Mouse (Mus musculus): Measurements from ENCODE around the gene Ift22. TPM values are rescaled to one million over a fixed set of nuclear protein-coding genes. Genes with fewer than 3 reads are reported as not detected.

Ift22 gene
- polyA plus RNA-seq, 1 experiment from 2014 or later, result 142 TPM

DNA sequence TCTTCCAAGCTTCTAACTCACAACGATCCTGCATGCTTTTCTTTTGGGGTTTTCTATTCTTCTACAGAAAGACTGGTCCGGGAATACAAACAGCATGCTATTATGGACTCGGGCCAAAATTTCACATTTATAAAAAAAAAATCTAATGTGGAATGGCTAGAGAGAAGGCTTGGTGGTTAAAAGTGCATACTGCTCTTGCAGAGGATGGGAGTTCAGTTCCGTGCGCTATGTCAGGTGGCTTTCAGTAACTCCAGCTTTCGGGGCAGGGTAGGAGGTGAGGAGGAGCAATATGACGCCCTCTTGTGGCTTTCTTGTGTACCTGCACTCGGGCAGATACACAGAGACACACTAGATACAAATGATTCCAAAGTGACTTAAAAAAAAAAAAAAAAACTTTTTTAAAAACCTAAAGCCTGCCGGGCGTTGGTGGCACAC lies 12.4 kb upstream of the Ift22 start:
- H3K27ac ChIP-seq (ENCODE audit: low read depth, low read length), result no peak overlapping the region
- no peak overlapping the region for H3K4me3 ChIP-seq (ENCODE audit: low read length)
- no peak overlapping the region for H3K4me2 ChIP-seq (ENCODE audit: low read length)
- no peaks in the 10 kb centered on the region for H3K9me3 ChIP-seq (ENCODE audit: control insufficient read depth, low read length)
- H3K27me3 ChIP-seq (replicated peaks; ENCODE audit: control insufficient read depth, insufficient read depth, low read length), result no peaks in the 10 kb centered on the region
- ATAC-seq, result no peak
- H3K4me1 ChIP-seq (ENCODE audit: control insufficient read depth, insufficient read depth, low read depth, low read length), result no peaks in the 10 kb centered on the region
- no peaks in the 10 kb centered on the region for H3K36me3 ChIP-seq (ENCODE audit: control insufficient read depth, insufficient read depth, low read length)
- WGBS, result 56% methylated on average over 10 of the region's 10 CpGs
- H3K9ac ChIP-seq (ENCODE audit: low read depth, low read length), result no peak overlapping the region

GRCm38 (mm10) chr5:136904621-136905020 lies 3.3 kb upstream of the Ift22 start:
- H3K27me3 ChIP-seq (replicated peaks; ENCODE audit: control insufficient read depth, insufficient read depth, low read length), result no peaks in the 10 kb centered on the region
- WGBS, result 58% methylated on average over 3 of the region's 3 CpGs
- H3K36me3 ChIP-seq (ENCODE audit: control insufficient read depth, insufficient read depth, low read length), result no peaks in the 10 kb centered on the region
- no peak overlapping the region for H3K27ac ChIP-seq (ENCODE audit: low read depth, low read length)
- no peak overlapping the region for H3K4me2 ChIP-seq (ENCODE audit: low read length)
- peaks cover 12% of the 10 kb centered on the region for H3K4me1 ChIP-seq (ENCODE audit: control insufficient read depth, insufficient read depth, low read depth, low read length)
- no peak overlapping the region for H3K4me3 ChIP-seq (ENCODE audit: low read length)
- H3K9ac ChIP-seq (ENCODE audit: low read depth, low read length), result no peak overlapping the region
- H3K9me3 ChIP-seq (ENCODE audit: control insufficient read depth, low read length), result no peaks in the 10 kb centered on the region
- no peak for ATAC-seq

DNA sequence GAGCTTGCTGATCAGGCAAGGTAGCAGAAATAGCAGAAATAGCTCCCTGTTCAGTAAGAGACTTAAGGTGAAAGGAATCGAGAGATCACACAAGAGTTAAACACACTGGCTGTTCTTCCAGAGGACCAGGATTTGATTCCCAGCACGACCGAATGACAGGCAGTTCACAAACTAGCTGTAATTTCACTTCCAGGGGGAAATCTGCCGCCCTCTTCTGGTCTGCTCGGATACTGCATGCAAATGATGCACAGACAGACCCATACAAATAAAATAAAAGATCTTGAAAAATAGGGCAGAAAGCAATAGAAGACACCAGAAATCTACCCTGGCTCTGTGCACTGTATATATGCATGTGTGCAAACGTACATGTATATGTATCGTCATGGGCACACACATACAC lies 2.3 kb upstream of the Ift22 start:
- Histone ChIP-seq H3K9ac (ENCODE audit: low read depth, low read length) (no peak overlapping the region), H3K4me2 (ENCODE audit: low read length) (no peak overlapping the region), H3K4me3 (ENCODE audit: low read length) (no peak overlapping the region), H3K4me1 (ENCODE audit: control insufficient read depth, insufficient read depth, low read depth, low read length) (peaks cover 12% of the 10 kb centered on the region), H3K36me3 (ENCODE audit: control insufficient read depth, insufficient read depth, low read length) (no peaks in the 10 kb centered on the region), H3K27me3 (replicated peaks; ENCODE audit: control insufficient read depth, insufficient read depth, low read length) (no peaks in the 10 kb centered on the region), H3K27ac (ENCODE audit: low read depth, low read length) (no peak overlapping the region), H3K9me3 (ENCODE audit: control insufficient read depth, low read length) (no peaks in the 10 kb centered on the region)
- no peak for ATAC-seq
- 54% methylated on average over 7 of the region's 7 CpGs for WGBS

DNA sequence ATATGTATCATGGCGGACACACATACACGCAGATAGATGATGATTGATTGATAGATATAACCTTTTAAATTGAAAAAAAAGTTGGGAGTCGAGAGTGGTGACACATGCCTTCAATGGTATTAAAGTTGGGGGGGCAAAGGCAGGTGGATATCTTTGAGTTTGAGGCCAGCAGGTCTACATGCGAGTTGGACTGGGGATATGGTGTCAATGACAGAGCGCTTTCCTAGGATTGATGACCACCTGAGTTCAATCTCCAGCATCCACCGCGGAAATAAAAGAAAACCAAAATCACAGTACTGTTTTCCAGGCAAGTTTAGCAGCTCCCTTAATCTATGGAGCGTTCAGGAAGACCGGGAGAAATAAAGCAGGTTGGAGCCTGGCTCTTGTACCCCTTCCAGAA lies 363 bp upstream of the Ift22 start:
- Histone ChIP-seq H3K36me3 (ENCODE audit: control insufficient read depth, insufficient read depth, low read length) (peaks cover 10% of the 10 kb centered on the region), H3K4me3 (ENCODE audit: low read length) (peak overlapping the region; percentile 82), H3K9me3 (ENCODE audit: control insufficient read depth, low read length) (no peaks in the 10 kb centered on the region), H3K27ac (ENCODE audit: low read depth, low read length) (peak overlapping the region; percentile 66), H3K4me2 (ENCODE audit: low read length) (peak overlapping the region; percentile 68), H3K9ac (ENCODE audit: low read depth, low read length) (peak overlapping the region; percentile 65), H3K4me1 (ENCODE audit: control insufficient read depth, insufficient read depth, low read depth, low read length) (peaks cover 12% of the 10 kb centered on the region), H3K27me3 (replicated peaks; ENCODE audit: control insufficient read depth, insufficient read depth, low read length) (no peaks in the 10 kb centered on the region)
- ATAC-seq, result peak; percentile 1; the same call in 1 of the 2 replicates
- WGBS, result 41% methylated on average over 9 of the region's 9 CpGs

DNA sequence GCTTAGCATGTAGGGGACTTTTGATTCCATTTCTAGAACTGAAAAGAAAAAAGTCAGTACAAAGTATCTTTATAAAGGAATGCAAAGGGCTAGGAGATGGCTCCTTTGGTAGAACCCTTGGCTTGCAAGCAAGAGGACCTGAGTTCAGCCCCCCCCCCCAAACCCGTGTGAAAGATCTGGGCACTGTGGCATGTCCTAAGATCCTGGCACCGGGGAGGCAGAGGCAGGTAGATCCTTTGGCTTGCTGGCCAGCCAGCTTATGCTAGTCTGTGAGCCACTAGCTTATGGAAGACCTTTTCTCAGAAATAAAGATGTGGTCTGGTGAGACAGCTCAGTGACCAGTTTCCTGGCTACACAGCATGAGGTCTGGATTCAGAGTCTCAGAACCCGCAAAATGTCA lies 6.2 kb downstream of the Ift22 start:
- Histone ChIP-seq H3K9ac (ENCODE audit: low read depth, low read length) (no peak overlapping the region), H3K27me3 (replicated peaks; ENCODE audit: control insufficient read depth, insufficient read depth, low read length) (no peaks in the 10 kb centered on the region), H3K36me3 (ENCODE audit: control insufficient read depth, insufficient read depth, low read length) (peaks cover 22% of the 10 kb centered on the region), H3K4me1 (ENCODE audit: control insufficient read depth, insufficient read depth, low read depth, low read length) (peaks cover 2% of the 10 kb centered on the region), H3K27ac (ENCODE audit: low read depth, low read length) (no peak overlapping the region), H3K4me3 (ENCODE audit: low read length) (no peak overlapping the region), H3K4me2 (ENCODE audit: low read length) (no peak overlapping the region), H3K9me3 (ENCODE audit: control insufficient read depth, low read length) (no peaks in the 10 kb centered on the region)
- 90% methylated on average over 3 of the region's 3 CpGs for WGBS
- ATAC-seq, result no peak

DNA sequence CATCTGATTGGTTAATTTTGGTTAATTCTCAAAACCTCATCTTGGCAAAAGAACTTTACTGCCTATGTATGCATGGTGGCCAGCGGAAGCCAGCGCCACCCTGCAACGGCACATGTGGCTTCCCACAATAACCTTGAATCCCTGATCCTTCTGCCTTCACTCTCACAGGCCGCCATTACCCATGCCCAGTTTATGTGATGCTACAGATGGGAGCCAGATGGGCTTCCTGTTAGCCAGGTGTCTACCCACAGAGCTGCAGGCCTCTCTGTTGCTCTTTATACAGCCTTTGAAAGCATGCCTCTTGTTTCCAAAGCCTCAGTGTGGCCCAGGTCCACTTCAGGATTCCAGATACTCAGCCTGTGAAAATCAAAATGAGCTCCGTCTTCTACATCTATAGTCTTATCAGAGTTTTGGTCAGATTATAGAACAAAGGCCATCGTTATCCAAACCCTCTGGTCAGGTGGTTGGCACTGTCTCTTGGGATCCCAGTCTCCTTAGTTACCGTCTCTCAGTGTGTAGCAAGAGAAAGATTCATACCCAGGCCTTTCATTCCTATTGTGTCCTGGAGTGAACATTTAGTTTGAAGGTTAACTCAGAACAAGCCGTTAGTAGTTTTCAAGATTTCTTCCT lies 9.8 kb downstream of the Ift22 start:
- H3K9ac ChIP-seq (ENCODE audit: low read depth, low read length), result no peak overlapping the region
- H3K36me3 ChIP-seq (ENCODE audit: control insufficient read depth, insufficient read depth, low read length), result peaks cover 11% of the 10 kb centered on the region
- no peak overlapping the region for H3K27ac ChIP-seq (ENCODE audit: low read depth, low read length)
- H3K27me3 ChIP-seq (replicated peaks; ENCODE audit: control insufficient read depth, insufficient read depth, low read length), result no peaks in the 10 kb centered on the region
- no peak overlapping the region for H3K4me2 ChIP-seq (ENCODE audit: low read length)
- ATAC-seq, result no peak
- H3K4me3 ChIP-seq (ENCODE audit: low read length), result no peak overlapping the region
- no peaks in the 10 kb centered on the region for H3K4me1 ChIP-seq (ENCODE audit: control insufficient read depth, insufficient read depth, low read depth, low read length)
- no peaks in the 10 kb centered on the region for H3K9me3 ChIP-seq (ENCODE audit: control insufficient read depth, low read length)
- WGBS, result 95% methylated on average over 8 of the region's 8 CpGs

GRCm38 (mm10) chr5:136918655-136919472 lies 10.9 kb downstream of the Ift22 start:
- Histone ChIP-seq H3K27ac (ENCODE audit: low read depth, low read length) (peak overlapping the region; percentile 78), H3K36me3 (ENCODE audit: control insufficient read depth, insufficient read depth, low read length) (no peaks in the 10 kb centered on the region; the same call in 1 of the 2 replicates), H3K9me3 (ENCODE audit: control insufficient read depth, low read length) (no peaks in the 10 kb centered on the region), H3K4me2 (ENCODE audit: low read length) (peak overlapping the region; percentile 79), H3K4me3 (ENCODE audit: low read length) (peak overlapping the region; percentile 69), H3K9ac (ENCODE audit: low read depth, low read length) (peak overlapping the region; percentile 74), H3K4me1 (ENCODE audit: control insufficient read depth, insufficient read depth, low read depth, low read length) (no peaks in the 10 kb centered on the region), H3K27me3 (replicated peaks; ENCODE audit: control insufficient read depth, insufficient read depth, low read length) (no peaks in the 10 kb centered on the region)
- WGBS, result 4% methylated on average over 36 of the region's 38 CpGs
- ATAC-seq, result peak; percentile 94

GRCm38 (mm10) chr5:136919546-136920301 lies 11.8 kb downstream of the Ift22 start:
- H3K9ac ChIP-seq (ENCODE audit: low read depth, low read length), result peak overlapping the region; percentile 74
- no peaks in the 10 kb centered on the region for H3K36me3 ChIP-seq (ENCODE audit: control insufficient read depth, insufficient read depth, low read length)
- H3K27me3 ChIP-seq (replicated peaks; ENCODE audit: control insufficient read depth, insufficient read depth, low read length), result no peaks in the 10 kb centered on the region
- no peak overlapping the region; the same call in 1 of the 2 replicates for H3K27ac ChIP-seq (ENCODE audit: low read depth, low read length)
- peak; percentile 12; the same call in 1 of the 2 replicates for ATAC-seq
- no peaks in the 10 kb centered on the region for H3K9me3 ChIP-seq (ENCODE audit: control insufficient read depth, low read length)
- peak overlapping the region; percentile 79 for H3K4me2 ChIP-seq (ENCODE audit: low read length)
- 23% methylated on average over 16 of the region's 18 CpGs for WGBS
- peak overlapping the region; percentile 69 for H3K4me3 ChIP-seq (ENCODE audit: low read length)
- H3K4me1 ChIP-seq (ENCODE audit: control insufficient read depth, insufficient read depth, low read depth, low read length), result no peaks in the 10 kb centered on the region

- Histone ChIP-seq H3K27me3 (replicated peaks; ENCODE audit: control insufficient read depth, insufficient read depth, low read length) (no peaks in the 10 kb centered on the region), H3K9ac (ENCODE audit: low read depth, low read length) (no peak overlapping the region), H3K27ac (ENCODE audit: low read depth, low read length) (no peak overlapping the region), H3K4me3 (ENCODE audit: low read length) (no peak overlapping the region), H3K36me3 (ENCODE audit: control insufficient read depth, insufficient read depth, low read length) (no peaks in the 10 kb centered on the region; the same call in 1 of the 2 replicates), H3K4me2 (ENCODE audit: low read length) (no peak overlapping the region), H3K9me3 (ENCODE audit: control insufficient read depth, low read length) (no peaks in the 10 kb centered on the region), H3K4me1 (ENCODE audit: control insufficient read depth, insufficient read depth, low read depth, low read length) (no peaks in the 10 kb centered on the region)
- no peak for ATAC-seq
- 86% methylated on average over 9 of the region's 9 CpGs for WGBS
Measured at GRCm38 (mm10) chr5:136922830-136923229, 14.9 kb downstream of the Ift22 start.

All from hindbrain, embryonic 16.5 days (tissue).